Mouse (Mus musculus) erythroid progenitor cell, adult 5-6 weeks (primary cell): ENCODE results near the gene Insrr. TPM values are rescaled to one million over a fixed set of nuclear protein-coding genes. Genes with fewer than 3 reads are reported as not detected.

Experiments
- ATAC-seq: replicated peaks from 2 replicates; pipeline ENCODE4 v1.8.0; 2016; ENCODE audit warnings: moderate number of reproducible peaks, mild to moderate bottlenecking, moderate TSS enrichment, inconsistent platforms; ENCODE audit not compliant: poor library complexity, low FRiP score, severe bottlenecking
- total RNA-seq, 2 experiments: library from RNA; stranded (forward) in 1 of 2; stranded (reverse) in 1 of 2; fragments of 150-400 nt in 1 of 2; fragments of 186-747, 209-891 nt in 1 of 2; gene quantifications; 2 replicates each; pipeline versions ENCODE4 v1.2.3 to v1.2.4; 2015 to 2017; ENCODE audit warnings: low replicate concordance in 2 of 2

The Insrr gene
- total RNA-seq, 2 experiments from 2014 or later = not detected

GRCm38 (mm10) chr3:87770280-87770679 is 26.5 kb upstream of the Insrr start:
- ATAC-seq = no peak

- no peak for ATAC-seq
Observed at GRCm38 (mm10) chr3:87771088-87771487, 25.7 kb upstream of the Insrr start.

GRCm38 (mm10) chr3:87778283-87778682 is 18.5 kb upstream of the Insrr start:
- no peak for ATAC-seq

- ATAC-seq = no peak
Observed at GRCm38 (mm10) chr3:87779086-87779485, 17.7 kb upstream of the Insrr start.

GRCm38 (mm10) chr3:87783282-87784023 is 13.3 kb upstream of the Insrr start:
- ATAC-seq = no peak

- no peak for ATAC-seq
Observed at GRCm38 (mm10) chr3:87785156-87785555, 11.6 kb upstream of the Insrr start.

- ATAC-seq = no peak
Observed at GRCm38 (mm10) chr3:87785626-87786214, 11.0 kb upstream of the Insrr start.

- ATAC-seq = no peak
Observed at GRCm38 (mm10) chr3:87789248-87789647, 7.5 kb upstream of the Insrr start.

GRCm38 (mm10) chr3:87789768-87790167 is 7.0 kb upstream of the Insrr start:
- ATAC-seq = no peak

GRCm38 (mm10) chr3:87794922-87795325 is 1.8 kb upstream of the Insrr start, which contains the start of gene Ntrk1:
Gene Ntrk1 (minus strand): TSS chr3:87795162.
- no peak for ATAC-seq

GRCm38 (mm10) chr3:87795336-87796277 is 1.1 kb upstream of the Insrr start:
- no peak for ATAC-seq

GRCm38 (mm10) chr3:87801681-87802080 is 4.9 kb downstream of the Insrr start:
- no peak for ATAC-seq

GRCm38 (mm10) chr3:87804038-87804677 is 7.4 kb downstream of the Insrr start:
- ATAC-seq = no peak

- 0 out of 2 replicates have a peak, but pooled peaks have one; percentile 9 for ATAC-seq
Observed at GRCm38 (mm10) chr3:87809322-87809962, 12.7 kb downstream of the Insrr start.

GRCm38 (mm10) chr3:87811297-87811696 is 14.5 kb downstream of the Insrr start:
- no peak for ATAC-seq

GRCm38 (mm10) chr3:87812413-87812812 is 15.7 kb downstream of the Insrr start:
- no peak for ATAC-seq

GRCm38 (mm10) chr3:87812873-87813272 is 16.1 kb downstream of the Insrr start:
- no peak for ATAC-seq

- no peak for ATAC-seq
Observed at GRCm38 (mm10) chr3:87816166-87816565, 19.4 kb downstream of the Insrr start.

- ATAC-seq = peak; percentile 58
Observed at GRCm38 (mm10) chr3:87816646-87817093, 19.9 kb downstream of the Insrr start.
